Mouse (Mus musculus) megakaryocyte, embryonic 14.5 days (primary cell): ENCODE measurements around the gene Ankrd52.

Experiments
- FLI1 ChIP-seq: IDR thresholded peaks from 2 replicates; pipeline ENCODE4 v1.6.1; 2012; ENCODE audit warnings: low read length, inconsistent platforms, mixed read lengths
- GATA1 ChIP-seq: IDR thresholded peaks from 3 replicates; pipeline ENCODE4 v1.6.1; 2012; ENCODE audit warnings: mixed read lengths, low read length, inconsistent platforms, borderline replicate concordance

- TF ChIP-seq GATA1 (no peak), FLI1 (no peak)
Observed at GRCm38 (mm10) chr10:128362568-128362967, 14.3 kb upstream of the Ankrd52 start.
